Comparison of ENCODE assay signal across 9 mouse cellular contexts in genomic region chr13:43565346-43565745, GRCm38 (mm10). TPM values are rescaled to one million over a fixed set of nuclear protein-coding genes. Genes with fewer than 3 reads are reported as not detected.
DNase-seq lines count a peak whose midpoint lies in the region; ATAC-seq and TF ChIP-seq lines count a peak whose summit lies in the region.
"Had no signal": no experiment of that assay in that cellular context is flagged by ENCODE, and none has a peak within 500 bp of the region (broad histone marks: within the 10 kb centered on the region; RNA-seq: fewer than 3 reads in every experiment).

No protein-coding gene starts in this region.

- TF ChIP-seq EP300 in lung, postnatal 0 days (IDR thresholded peaks at IDR 0.05), result no peak

- TF ChIP-seq CTCF in lung, postnatal 0 days (IDR thresholded peaks at IDR 0.05), result peak; percentile 95

- no peak overlapping the region for H3K4me2 ChIP-seq in lung, postnatal 0 days (replicated peaks; ENCODE audit: low read depth, low read length)
- H3K4me2 ChIP-seq: limb, embryonic 15.5 days had no signal

- no peaks in the 10 kb centered on the region for H3K27me3 ChIP-seq in lung, postnatal 0 days (replicated peaks; ENCODE audit: insufficient read depth, low read length)
- H3K27me3 ChIP-seq: limb, embryonic 15.5 days had no signal

- no peaks in the 10 kb centered on the region for H3K9me3 ChIP-seq in lung, postnatal 0 days (ENCODE audit: low read length)
- H3K9me3 ChIP-seq: limb, embryonic 15.5 days had no signal

- H3K9ac ChIP-seq in lung, postnatal 0 days (replicated peaks; ENCODE audit: low read depth), result no peak overlapping the region
- H3K9ac ChIP-seq: limb, embryonic 15.5 days had no signal

- H3K27ac ChIP-seq in lung, postnatal 0 days (ENCODE audit: low read length), result no peak overlapping the region
- H3K27ac ChIP-seq: limb, embryonic 15.5 days had no signal

- peak; percentile 57 for DNase-seq in T-cell, adult 2 months (ENCODE audit: low spot score)
- DNase-seq in cerebellum, postnatal 25 days, result peak; percentile 83 to 89
- DNase-seq in frontal cortex, postnatal 25 days (ENCODE audit: low spot score in 2 of 2), result peak; percentile 84 to 86
- peak; percentile 87 to 88 for DNase-seq in kidney, postnatal 4 days
- DNase-seq in lung, postnatal 0 days (ENCODE audit: low spot score), result peak; percentile 91
- peak; percentile 53 to 69 for DNase-seq in right cerebral cortex, postnatal 36 days (ENCODE audit: low spot score in 2 of 2)

- H3K36me3 ChIP-seq in lung, postnatal 0 days (ENCODE audit: insufficient read depth, low read length), result no peaks in the 10 kb centered on the region
- H3K36me3 ChIP-seq: limb, embryonic 15.5 days had no signal

- no peak overlapping the region for H3K4me3 ChIP-seq in lung, postnatal 0 days (ENCODE audit: low read depth, low read length)
- H3K4me3 ChIP-seq: limb, embryonic 15.5 days had no signal

- WGBS in lung, postnatal 0 days, result 8% methylated on average over 9 of the region's 9 CpGs

- H3K4me1 ChIP-seq in lung, postnatal 0 days (ENCODE audit: insufficient read depth, low read depth, low read length), result no peaks in the 10 kb centered on the region

- ATAC-seq in CD4-positive, CD25-positive, alpha-beta regulatory T cell, adult 4 months, result peak; percentile 80
- ATAC-seq in lung, postnatal 0 days, result peak; percentile 53; the same call in 1 of the 2 replicates
- no peak for ATAC-seq in activated CD4-positive, CD25-positive, alpha-beta regulatory T cell, adult 4 months

RNA-seq across cellular contexts. Expression of gene Mcur1, which starts 5.4 kb away (rescaled TPM):
- 10 to 100 TPM; 15.1 to 17.6 TPM for polyA plus RNA-seq in CD4-positive, CD25-positive, alpha-beta regulatory T cell, adult 4 months (2017; shearing (Covaris generic))
- 20.0 and 21.0 TPM in 2 replicates for polyA plus RNA-seq in lung, postnatal 0 days (2015; fragmentation: Nextera tagmentation; extraction: Ambion mirVana)
- 10 to 100 TPM; 11.0 to 11.2 TPM for polyA plus RNA-seq in activated CD4-positive, CD25-positive, alpha-beta regulatory T cell, adult 4 months (2017; shearing (Covaris generic))

RNA-seq across cellular contexts. Expression of gene Rnf182, which starts 50.2 kb away (rescaled TPM):
- polyA plus RNA-seq in CD4-positive, CD25-positive, alpha-beta regulatory T cell, adult 4 months (2017; shearing (Covaris generic)), result not detected
- 0.37 and 0.63 TPM in 2 replicates for polyA plus RNA-seq in lung, postnatal 0 days (2015; fragmentation: Nextera tagmentation; extraction: Ambion mirVana)
- polyA plus RNA-seq in activated CD4-positive, CD25-positive, alpha-beta regulatory T cell, adult 4 months (2017; shearing (Covaris generic)), result under 1 TPM in 1 of 2 experiments, not detected in 1; 0.86 TPM
